ENCODE assay signal across 1 mouse cellular context in the genomic region with DNA sequence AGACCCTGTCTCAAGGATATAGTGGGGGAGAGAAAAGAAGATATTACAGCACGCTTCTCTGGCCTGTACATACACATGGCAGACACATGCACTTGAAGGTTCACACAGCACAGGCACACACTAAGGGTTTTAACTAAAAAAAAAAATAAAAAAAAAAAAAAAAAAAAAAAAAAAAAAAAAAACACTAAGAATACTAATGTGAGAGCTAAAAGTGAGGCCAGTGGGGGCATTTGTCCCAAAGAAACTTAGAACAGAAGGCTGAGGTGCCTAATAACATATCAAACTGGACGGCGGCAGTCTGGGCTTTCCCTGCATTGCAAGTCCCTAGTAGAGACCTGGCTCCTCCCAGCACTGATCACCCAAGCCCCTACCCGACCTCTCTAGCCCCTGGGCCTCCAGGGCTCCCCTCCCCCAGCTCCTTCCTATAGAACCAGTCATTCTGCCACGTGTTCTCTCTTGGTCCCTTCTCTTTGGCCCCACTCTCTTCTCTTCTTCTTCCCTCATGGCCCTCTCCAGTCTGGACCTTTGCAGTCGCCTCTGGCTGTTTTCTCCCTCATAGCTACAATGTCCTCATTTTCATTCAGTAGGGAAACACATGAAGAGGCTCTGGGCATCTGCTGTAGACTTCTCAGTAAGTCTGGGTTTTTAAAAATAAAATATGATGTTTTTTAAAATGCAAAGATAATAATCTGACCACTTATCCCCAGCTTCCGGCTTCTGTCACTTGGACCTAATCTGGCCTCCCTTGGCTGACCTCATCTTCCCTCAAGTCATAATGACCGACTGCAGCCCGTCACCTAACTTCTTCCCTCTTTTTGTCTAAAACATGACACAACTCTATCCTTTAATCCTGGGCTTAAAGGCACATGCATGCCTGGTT.
TF ChIP-seq lines count a peak whose summit lies in the region.

No protein-coding gene starts in this region.

TF ChIP-seq in MEL, 35 proteins besides CTCF, POLR2A, EP300 and RAD21:
- no peak for TF ChIP-seq USF1 (IDR thresholded peaks at IDR 0.05; ENCODE audit: low read depth, low read length)
- TF ChIP-seq TBP (IDR thresholded peaks at IDR 0.05; ENCODE audit: low read depth, low read length), result no peak
- TF ChIP-seq ZNF384 (IDR thresholded peaks at IDR 0.05; ENCODE audit: low read depth, low read length), result peak; percentile 72
